Mouse (Mus musculus) inflammation-experienced regulatory T-cells, adult 6 months (primary cell): ENCODE results near the gene Schip1. TPM values are rescaled to one million over a fixed set of nuclear protein-coding genes. Genes with fewer than 3 reads are reported as not detected.
"Not testable (repeated sequence)": the region's sequence is repeated elsewhere in the genome, so short reads cannot be mapped to it uniquely, and the experiment has no call there.

Source experiments
- ATAC-seq: one replicate; pipeline ENCODE4 v1.8.0; 2017
- polyA plus RNA-seq, 3 experiments: library from polyadenylated mRNA; unstranded; fragments of 100-300 nt; shearing (Covaris generic); gene quantifications; one replicate each; pipeline ENCODE4 v1.2.1; 2017

Schip1 gene
- polyA plus RNA-seq, result under 1 TPM in 1 of 3 experiments, not detected in 2; 0.18 TPM

DNA sequence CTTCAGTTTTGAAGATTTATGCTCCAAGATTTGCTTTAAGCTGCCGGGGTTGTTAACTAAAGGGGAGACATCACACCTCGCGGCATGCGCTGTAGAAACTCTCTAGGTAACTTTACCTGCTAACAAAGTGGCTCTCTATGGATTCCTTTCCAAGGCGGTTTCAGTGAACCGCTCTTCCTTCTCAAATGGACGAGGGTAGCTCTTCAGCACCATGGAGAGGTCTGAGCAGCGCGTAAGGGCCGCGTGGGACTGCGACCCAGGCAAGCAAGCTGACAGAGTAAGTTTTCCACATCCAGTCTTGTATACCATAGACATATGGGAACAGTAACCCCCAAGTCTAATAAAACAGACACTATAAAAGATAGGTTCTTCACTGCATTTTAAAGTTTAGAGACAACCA, at the start of gene Schip1:
Schip1 (plus strand) TSS at position 72 of the 400 bp plus-strand sequence.
- ATAC-seq, result no peak

DNA sequence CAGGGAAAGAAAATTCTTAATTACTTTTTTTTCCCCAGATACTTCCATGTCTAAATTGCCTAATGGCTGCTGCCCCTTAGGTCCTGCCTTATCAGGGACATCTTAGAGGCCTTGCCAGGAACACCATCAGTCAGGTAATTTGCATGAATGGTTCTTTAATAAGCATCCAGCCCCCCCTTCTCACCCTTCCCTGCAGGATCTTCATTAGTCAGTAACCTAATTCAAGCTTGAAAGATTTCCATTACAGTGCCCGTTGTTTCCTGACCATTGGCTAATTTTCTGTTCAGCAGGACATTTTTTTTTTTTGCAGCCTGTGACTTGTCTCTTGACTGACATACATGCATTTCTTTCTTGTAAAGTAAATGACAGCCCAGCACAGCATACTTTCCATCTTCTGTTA, 48.8 kb upstream of the Schip1 start:
- no peak for ATAC-seq

DNA sequence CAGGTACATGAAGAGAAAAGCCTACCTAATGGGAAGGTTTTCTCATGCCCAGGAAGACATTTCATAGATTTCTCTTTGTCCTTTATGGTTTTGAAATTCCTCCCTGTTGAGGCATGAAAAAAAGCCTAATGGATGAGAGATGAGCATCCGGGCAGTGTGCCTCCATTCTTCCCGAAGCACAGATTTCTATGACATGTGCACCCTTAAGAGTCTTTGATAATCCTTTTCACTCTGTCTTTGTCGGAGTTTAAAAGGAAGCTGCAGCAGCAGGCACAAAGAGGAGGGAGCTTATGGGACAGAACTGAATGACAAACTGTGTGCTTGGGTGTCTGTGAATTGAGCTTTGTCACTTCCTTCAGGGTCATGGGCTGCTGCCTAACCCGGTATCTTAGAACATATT, 45.2 kb upstream of the Schip1 start:
- ATAC-seq, result no peak

DNA sequence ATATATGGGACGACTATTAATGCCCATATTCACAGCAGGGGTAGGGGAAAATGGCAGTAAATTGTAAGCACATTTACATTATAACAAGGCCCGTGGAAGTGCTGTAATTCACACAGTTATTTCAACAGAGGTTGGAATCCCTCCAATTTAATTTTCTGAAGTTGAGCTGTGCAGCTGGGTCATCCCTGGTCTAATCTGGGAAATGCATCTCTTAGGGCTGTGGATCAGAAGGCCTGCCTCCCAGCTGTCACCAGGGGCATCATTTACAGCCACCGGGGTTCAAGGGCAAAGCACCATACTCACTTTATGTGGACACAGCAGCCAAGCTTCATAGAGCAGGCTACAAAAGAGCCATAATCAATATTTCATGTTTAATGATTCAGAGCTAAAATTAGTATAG, 28.5 kb upstream of the Schip1 start:
- ATAC-seq, result no peak

DNA sequence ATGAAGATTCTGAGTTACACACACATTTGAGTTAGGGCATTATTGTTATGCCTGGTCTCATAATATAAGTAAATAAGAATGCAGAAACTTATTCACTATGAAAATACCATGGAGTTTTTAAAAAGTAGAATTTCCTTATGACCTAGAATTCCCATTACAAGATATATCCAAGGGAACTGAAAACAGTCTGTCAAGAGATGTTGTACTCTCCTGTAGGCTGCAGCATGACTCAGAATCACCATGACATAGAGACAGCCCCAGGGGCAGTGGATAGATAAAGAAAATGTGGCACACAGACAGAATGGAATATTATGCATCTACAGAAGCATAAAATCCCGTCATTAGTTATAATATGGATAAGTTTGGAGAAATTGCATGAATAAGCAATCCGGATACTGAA, 21.7 kb upstream of the Schip1 start:
- ATAC-seq, result no peak

DNA sequence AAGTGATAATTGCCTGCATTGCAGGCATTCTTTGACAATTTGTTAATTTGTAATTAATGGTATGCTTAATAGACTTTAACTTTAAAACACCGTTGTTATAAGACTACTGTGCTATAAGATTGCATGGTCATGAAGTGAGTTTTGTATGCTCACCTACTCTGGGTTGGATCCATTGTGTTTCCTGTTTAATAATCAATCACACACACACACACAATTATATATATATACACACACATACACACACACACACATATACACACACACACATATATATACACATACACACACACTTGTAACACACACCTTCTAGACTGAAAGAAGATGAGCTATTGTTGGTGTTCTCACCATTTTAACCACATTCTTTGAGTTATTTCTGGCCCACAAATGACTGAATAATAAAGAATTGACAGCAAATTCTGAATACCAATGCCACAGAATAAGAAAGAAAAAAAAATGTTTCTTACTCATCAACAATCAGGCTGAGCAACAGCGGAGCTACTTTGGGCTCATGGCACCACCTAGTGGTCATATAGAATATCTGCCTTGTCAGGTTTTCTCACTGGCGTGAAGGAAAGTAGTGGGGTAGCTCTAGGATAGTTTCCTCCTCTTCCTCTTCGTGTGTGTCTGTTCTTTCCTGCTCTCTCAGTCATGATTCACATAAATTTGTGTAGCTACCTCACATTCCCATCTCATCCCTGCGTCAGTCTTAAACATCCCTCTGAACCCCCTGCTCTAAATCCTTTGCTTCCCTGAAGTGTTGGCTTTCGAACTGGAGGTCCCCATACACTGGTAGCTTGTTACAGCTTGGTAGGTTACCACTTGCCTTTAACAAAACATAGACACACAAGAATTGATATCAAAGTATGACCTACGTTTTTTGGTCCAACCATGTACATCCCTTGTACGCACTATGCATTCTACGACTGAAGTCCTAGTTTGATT, 18.9 kb upstream of the Schip1 start:
- ATAC-seq, result peak; percentile 63

DNA sequence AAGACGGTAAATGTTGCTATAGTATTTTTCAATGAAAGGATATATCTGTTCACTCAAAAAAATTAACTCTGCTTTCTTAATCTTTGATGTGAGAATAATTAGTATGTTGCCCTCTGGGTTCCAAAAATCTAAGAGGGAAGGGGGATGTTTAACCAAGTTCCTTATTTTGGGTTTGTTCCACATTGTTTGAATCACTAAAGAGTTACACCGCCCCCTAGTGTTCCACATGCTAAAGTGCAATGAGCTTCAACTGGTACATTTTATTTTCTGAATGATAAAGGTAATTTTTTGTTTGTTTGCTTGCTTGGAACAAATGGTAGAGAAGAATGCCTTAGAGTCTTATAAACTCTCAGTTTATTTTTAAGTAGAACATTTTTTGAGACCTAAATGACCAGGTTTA, 11.1 kb upstream of the Schip1 start:
- no peak for ATAC-seq

DNA sequence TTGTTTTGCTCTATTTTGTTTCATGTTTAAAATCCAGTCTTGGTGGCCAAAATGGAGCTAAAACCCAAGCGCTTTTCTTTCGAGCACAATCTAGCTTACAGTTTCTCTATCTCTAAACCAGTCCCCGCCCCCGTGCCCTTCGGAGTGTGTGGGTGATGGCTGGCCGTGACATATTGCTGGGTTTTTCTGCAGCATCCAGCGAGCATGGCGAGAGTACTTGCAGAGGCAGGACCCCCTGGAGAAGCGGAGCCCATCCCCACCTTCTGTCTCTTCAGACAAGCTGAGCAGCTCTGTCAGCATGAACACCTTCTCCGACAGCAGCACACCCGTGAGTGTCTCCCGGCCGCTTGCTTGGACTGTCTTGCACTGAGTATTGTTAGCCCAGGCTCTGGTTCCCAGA, 9.5 kb upstream of the Schip1 start:
- no peak for ATAC-seq

DNA sequence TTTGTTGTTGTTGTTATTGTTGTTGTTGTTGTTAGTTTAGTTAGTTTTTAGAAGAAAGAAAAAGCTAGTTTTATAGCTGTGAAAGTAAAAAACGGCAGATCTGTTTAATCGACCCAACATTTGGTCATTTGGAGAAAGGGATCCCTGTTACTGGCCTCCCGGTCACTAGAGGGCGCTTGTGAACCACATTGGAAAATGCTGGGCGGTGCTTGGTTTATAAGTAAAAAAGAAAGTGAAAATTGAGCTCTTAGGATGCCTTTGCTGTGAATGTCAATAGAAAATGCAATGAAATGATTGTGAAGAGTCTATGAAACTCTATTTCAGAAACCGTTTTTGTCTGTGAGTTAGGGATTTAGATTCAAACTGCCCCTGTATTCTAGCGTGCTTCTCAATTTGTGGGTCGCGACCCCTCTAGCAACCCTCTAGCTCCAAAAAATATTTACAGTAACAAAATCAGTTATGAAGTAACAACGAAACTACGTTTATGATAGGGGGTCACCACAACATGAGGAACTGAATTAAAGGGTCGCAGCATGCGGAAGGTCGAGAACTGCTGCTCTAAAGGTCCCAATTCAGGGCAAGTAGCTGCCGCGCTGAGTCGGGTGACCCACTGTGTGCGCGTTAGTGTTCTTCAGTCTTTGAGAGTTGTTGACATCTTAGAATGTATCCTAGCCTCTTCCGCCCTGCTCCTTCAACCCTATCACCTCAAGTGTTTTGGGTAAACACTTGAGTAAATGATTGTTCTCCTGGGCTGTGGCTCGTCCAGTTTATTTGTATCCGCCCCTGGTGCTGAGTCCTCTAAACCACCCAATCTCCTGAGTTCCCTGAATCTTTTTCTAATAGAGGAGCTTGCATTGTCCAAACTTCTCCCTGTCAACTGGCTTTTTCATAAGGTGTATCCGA, 8.0 kb upstream of the Schip1 start:
- peak; percentile 83 for ATAC-seq

DNA sequence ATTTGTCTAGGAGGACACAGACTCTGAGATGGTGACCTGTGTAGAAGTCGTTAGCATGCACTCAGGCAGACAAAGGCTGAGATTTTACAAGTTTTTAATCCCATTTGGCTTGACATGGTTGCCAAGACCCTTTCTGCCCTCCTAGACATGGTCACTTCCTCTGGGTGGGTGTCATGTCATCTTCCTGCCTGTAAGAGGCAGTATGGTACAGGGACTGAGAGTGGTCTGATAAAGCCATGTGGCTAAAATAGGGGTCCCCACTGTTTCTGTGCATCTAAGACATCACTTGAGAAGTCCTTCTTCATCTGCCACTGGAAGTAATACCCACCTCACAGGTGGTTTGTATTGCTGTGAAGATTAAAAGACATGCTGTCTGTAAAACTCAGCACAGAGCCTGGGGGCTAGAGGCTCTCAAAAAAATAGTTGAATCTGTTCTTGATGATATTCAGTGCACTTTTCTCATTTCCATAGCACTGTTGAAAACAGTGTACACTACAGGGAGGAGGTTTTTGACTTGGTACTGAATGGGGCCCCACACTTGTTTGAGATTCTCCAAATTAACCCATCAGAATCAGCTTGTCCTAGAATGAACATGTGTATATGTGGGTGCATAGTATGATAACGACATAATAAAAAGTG, 5.3 kb upstream of the Schip1 start:
- ATAC-seq, result no peak

DNA sequence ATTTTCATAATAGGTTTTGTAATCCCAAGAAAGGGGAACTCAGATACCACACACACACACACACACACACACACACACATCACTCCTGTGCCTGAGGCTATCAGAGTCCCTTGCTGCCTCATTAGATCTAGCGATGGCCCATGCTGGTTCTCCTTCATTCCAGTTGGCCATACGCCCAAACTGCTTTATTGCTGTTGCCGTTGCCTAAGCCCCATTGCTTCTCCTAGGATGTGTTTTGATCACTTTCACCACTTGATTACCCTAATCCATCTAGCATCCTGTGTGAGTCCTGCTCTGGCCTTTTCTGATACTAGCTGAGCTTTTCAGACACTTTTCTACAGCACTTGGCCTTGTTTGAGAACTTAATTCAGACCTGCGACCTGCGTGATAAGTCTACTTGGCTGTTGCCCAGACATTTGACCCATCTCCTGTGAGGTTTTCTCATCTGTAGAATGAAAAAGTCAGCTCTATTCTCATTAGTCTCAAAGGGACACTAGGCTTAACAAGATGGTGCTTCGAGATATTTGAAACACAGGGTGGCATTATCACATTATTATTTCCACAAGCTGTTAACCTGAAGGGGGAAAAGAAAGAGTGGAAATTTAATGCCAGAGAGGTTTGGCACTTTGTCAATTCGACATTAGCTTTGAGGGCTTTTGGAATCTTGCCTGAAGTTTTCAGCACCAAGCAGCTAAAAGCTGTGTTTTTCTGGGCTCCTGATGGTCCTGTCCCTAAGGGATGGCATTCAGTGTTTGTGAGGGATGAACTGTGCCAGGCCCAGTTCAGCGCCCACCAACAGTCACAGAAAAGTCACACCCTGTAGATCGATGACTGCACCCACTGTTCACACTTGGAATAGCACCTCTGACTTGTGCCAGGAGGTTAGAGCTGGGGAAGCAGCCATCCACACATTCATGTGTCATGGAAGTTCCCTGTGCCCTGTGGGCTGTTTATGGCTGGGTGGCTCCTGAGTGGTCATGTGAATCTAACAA, 7.1 kb downstream of the Schip1 start:
- no peak for ATAC-seq

DNA sequence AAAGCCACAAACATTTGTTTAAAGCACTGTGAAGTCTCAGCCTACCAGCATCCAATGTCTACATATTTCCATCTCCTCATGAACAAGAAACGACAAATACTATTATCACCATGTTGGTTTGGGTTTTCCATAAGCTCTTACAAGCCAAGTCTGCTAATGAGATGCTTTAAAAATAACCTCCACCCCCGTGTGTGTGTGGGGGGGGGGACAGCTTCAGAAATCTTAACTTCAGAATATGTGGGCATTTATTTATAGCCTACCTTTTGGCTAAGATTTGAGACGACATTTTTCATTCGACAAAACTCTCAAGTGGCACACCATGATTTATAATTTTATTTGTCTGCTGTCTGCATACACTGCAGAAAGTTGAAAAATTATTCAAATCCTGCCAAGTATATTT, 12.8 kb downstream of the Schip1 start:
- ATAC-seq, result no peak

DNA sequence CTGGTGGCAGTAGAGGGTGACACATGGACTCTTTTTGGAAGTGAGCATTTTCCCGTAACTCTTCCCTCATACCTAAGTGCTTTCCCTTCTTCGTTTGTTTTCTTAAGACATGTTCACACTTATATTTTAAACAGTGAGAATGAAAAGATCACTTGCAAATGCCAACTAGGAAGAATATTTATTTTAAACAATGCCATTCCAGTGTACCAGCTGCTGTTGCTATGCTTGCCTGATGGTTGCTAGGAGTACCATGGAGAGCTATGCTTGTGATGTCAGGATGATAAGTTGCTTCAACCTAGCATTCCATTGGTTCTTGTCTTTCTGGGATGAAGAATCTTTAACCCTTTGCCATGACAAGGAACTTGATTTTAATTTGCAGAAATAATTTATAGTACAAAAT, 20.4 kb downstream of the Schip1 start:
- no peak for ATAC-seq

DNA sequence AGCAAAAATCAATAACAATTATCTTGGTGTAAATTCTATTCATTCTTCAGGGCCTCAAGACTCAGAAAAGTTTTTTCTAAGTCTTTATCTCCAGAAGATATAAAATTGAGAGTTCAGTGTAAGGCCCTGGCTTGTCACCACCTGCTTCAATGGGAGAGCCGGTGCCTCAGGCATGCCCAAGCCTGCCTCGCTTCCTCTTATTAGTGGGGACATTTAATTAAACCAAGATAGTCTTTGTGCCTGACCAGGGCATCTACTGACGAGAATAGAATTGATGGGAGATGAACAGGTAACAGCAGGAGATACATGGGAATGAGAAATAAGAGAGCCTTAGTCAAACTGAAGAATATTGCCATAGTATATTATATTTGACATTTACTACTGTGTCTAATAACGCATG, 27.5 kb downstream of the Schip1 start:
- no peak for ATAC-seq

DNA sequence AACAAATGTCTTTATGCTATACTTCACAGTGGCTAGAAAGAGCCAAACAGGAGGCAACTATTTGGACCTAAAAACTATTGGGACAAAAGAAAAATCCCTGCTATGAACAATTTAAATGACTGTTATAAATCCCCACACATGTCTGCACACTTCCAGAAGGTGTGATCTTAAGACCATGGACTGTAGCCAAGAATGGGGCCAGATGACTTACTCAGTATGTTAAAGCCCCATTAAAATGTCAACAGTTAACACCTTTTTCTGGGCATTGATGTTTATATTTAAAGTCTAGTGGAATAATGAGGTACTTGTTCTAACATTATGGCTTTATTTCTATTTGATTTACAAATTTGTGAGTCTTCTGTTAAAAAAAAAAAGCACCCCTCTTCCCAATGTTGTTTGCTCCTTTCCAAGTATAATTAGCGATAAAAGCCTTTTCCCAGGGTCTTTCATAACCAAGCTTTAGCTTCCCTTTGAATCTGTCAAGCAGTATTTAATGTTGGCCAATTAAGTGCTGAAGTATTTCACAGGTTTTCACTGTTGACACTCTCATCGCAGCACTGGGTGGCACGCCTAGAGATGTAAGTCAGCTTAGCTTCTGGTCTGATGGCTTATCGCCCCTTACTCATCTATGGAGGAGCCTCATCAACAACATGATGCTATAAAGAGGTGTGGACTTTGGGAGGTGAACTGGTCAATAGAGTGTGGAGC, 32.3 kb downstream of the Schip1 start:
- no peak for ATAC-seq

DNA sequence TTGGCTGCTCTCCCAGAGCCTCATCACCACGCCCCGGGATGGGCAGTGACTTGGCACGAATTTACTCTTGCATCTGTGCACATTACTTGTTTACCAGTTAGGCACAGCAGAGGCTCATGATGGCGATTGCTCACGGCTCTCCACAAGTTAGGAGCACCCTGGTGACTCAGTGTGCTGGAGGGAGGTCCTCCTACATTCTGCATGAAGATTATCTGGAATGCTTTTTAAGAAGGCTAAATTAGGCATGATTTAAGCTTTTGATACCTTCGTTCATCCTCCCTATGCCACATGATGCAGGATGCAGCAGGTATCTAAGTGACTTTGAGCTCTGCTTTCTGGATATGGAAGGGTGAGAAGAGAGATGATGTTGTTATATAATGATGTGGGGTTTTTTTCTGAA, 35.0 kb downstream of the Schip1 start:
- ATAC-seq, result not testable (repeated sequence)

DNA sequence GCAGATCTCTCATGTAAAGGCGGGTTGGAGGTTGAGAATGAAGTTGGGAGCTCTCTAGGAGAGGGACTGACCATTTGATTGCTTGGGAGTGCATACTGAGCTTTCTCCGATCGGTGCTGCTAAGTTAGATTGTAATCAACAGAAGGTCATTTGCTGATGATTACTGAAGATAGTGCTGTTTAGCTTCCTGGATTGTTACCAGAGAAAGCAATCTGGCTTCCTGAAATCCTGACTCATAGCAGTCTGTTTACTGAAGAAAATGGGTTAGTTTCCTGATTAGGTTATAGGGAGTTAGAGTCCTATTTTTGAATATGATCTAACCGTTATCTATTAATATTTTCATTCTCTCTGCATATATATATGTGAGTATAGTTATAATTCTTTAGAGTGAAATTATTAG, 36.7 kb downstream of the Schip1 start:
- no peak for ATAC-seq

DNA sequence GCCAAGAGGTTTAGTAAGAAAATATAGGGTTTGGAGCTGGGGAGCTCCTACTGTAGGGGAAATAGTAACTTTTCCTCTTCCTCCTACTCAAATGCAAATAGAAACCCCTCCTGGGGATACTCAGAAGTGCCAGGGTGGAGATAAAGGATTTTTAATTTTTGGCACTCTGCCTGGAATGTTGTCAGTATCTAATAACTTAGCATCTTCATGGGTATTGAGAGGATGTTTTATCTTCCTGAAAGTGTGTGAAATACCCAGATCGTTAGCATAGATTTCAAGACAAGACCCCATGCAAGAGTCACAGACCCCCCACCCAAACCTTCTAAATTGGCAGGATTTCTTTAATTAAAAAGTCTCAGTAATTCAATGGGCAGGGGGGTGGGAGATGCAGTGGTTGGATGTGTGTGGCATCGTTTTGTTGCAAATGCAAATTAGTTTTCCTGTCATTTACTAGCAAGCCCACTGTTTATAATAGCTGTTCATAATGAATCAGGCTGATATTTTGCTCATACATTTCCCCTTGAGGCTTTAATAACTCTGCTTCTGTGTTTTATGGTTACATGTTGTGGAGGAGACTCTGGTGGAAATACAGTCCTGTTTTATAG, 40.6 kb downstream of the Schip1 start:
- no peak for ATAC-seq

DNA sequence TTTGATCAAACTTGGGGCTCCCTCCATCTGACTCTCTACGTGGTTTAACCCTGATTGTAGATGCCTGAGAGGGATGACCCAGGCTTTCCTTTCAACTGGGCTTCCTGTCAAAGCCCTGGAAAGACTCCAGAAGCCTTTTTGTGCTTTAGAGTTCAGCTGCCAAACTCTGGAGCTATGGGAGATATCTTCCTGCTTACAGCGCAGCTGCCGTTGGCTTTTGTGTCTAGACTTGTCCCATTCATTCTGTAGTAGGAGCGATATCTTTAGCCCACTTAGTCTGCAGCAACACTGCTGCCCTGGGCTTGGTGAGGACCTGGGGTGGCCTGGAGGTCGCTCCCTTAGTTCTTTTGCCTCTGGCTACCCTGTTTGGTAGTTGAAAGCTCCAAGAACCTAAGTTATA, 56.7 kb downstream of the Schip1 start:
- ATAC-seq, result no peak

DNA sequence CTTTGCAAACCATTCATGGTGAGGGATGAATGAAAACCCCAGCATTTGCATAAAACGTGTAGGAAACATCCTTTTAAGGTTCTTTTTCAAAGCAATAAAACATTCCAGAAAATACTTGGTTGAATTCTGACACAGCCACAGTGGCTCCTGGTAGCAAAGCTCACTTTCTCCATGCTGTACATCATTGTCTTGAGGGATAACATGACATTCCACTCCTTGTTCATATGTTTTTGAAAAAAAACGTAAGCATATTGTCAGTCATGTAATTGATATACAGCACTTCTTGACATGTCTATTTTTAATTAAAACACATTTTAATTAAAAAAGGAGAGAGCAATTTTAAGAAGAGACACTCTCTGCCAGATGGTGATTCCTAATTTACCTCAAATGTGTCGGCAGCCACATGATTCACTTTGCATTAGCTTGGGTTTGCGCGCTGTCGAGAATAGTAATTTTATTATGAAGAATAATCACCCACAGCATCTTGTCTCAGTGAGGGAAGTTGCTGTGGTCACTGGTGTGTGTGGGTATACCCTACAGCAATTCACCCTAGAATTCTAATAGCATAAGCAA, 61.8 kb downstream of the Schip1 start:
- ATAC-seq, result no peak
